Mouse (Mus musculus): ENCODE data around the gene Cltrn. TPM values are rescaled to one million over a fixed set of nuclear protein-coding genes. Genes with fewer than 3 reads are reported as not detected.

The Cltrn gene
- polyA plus RNA-seq, 1 experiment from 2014 or later, result 8.3 TPM

- H3K27ac ChIP-seq (ENCODE audit: low read length), result no peak overlapping the region
- no peaks in the 10 kb centered on the region for H3K27me3 ChIP-seq (replicated peaks; ENCODE audit: control insufficient read depth, insufficient read depth, low read length)
- H3K4me3 ChIP-seq (ENCODE audit: low read length), result no peak overlapping the region
- WGBS, result 70% methylated on average over 5 of the region's 5 CpGs
- no peak overlapping the region for H3K4me2 ChIP-seq (ENCODE audit: low read depth, low read length)
- H3K9me3 ChIP-seq (ENCODE audit: control insufficient read depth, low read length), result no peaks in the 10 kb centered on the region
- peak; percentile 73 for ATAC-seq
- H3K9ac ChIP-seq (ENCODE audit: low read depth, low read length), result no peak overlapping the region
- no peaks in the 10 kb centered on the region for H3K4me1 ChIP-seq (ENCODE audit: control insufficient read depth, insufficient read depth, low read length)
- H3K36me3 ChIP-seq (ENCODE audit: control insufficient read depth, insufficient read depth, low read length), result no peaks in the 10 kb centered on the region
These were observed 66.0 kb downstream of the Cltrn start for GRCm38 (mm10) chrX:164154594-164154993.

DNA sequence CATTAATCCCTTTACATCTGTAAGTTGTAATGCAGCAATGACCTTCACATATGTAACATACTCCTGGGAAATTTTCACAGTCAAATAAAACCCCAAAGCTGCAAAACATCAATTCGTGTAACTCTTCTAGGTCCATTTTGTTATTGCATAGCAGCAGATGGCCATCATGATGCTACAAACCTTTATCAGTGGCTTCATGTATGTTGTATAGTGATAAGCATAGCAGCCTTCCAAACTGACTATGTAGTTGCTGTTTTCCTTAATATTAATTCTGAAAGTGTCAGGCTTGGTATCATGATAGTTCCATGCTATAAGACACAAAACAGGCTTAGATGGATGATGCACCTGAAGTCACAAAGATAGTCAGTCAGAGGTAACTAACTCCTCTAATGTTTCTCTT lies 76.1 kb downstream of the Cltrn start:
- Histone ChIP-seq H3K27me3 (replicated peaks; ENCODE audit: control insufficient read depth, insufficient read depth, low read length) (0 out of 2 replicates have a peak, but pooled peaks cover 7% of the 10 kb centered on the region), H3K36me3 (ENCODE audit: control insufficient read depth, insufficient read depth, low read length) (no peaks in the 10 kb centered on the region), H3K4me2 (ENCODE audit: low read depth, low read length) (no peak overlapping the region), H3K9me3 (ENCODE audit: control insufficient read depth, low read length) (no peaks in the 10 kb centered on the region), H3K4me1 (ENCODE audit: control insufficient read depth, insufficient read depth, low read length) (no peaks in the 10 kb centered on the region), H3K9ac (ENCODE audit: low read depth, low read length) (no peak overlapping the region), H3K27ac (ENCODE audit: low read length) (no peak overlapping the region), H3K4me3 (ENCODE audit: low read length) (no peak overlapping the region)
- ATAC-seq, result no peak
- 84% methylated on average over 1 of the region's 1 CpGs for WGBS

Other genes starting within 250 kb of the Cltrn start
- 18.0 and 18.5 TPM in 2 replicates for gene Ap1s2, start 179.8 kb upstream of the Cltrn start, polyA plus RNA-seq (2015; fragmentation: Nextera tagmentation; extraction: Ambion mirVana)
- 41.6 and 48.2 TPM in 2 replicates for gene Zrsr2, start 130.2 kb upstream of the Cltrn start, polyA plus RNA-seq (2015; fragmentation: Nextera tagmentation; extraction: Ambion mirVana)
- gene Car5b, start 60.8 kb upstream of the Cltrn start, polyA plus RNA-seq (2015; fragmentation: Nextera tagmentation; extraction: Ambion mirVana), result 0.28 and 0.33 TPM in 2 replicates
- 16.7 and 20.3 TPM in 2 replicates for gene Siah1b, start 12.3 kb upstream of the Cltrn start, polyA plus RNA-seq (2015; fragmentation: Nextera tagmentation; extraction: Ambion mirVana)
- gene Ace2, start 50.5 kb downstream of the Cltrn start, polyA plus RNA-seq (2015; fragmentation: Nextera tagmentation; extraction: Ambion mirVana), result 124 and 183 TPM in 2 replicates
- 0.83 and 0.87 TPM in 2 replicates for gene Bmx, start 169.4 kb downstream of the Cltrn start, polyA plus RNA-seq (2015; fragmentation: Nextera tagmentation; extraction: Ambion mirVana)
- 3.0 and 4.7 TPM in 2 replicates for gene Pir, start 180.5 kb downstream of the Cltrn start, polyA plus RNA-seq (2015; fragmentation: Nextera tagmentation; extraction: Ambion mirVana)

Data from intestine, embryonic 16.5 days (tissue).